Mouse (Mus musculus): ENCODE results near the gene Arl6ip4. TPM values are rescaled to one million over a fixed set of nuclear protein-coding genes. Genes with fewer than 3 reads are reported as not detected.

Gene Arl6ip4
- polyA plus RNA-seq, 1 experiment from 2014 or later = 105 TPM

DNA sequence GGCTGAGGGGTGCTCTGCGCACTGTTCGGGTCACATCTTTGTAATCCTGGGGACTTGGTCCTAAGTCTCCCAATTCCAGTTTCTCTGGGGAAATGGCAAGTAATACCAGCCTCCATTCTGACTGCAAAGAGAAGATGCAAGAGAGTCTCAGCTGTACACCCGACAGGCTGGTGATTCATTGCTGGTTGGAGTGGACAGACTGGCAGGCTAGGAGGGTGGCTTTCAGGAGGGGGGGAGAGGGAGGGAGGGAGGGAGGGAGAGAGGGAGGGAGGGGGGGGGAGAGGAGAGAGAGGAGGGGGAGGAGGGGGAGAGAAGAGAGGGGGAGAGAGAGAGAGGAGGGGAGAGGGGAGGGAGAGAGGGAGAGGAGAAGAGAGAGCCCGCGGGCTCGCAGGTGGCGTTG is 358 bp upstream of the Arl6ip4 start:
- Histone ChIP-seq H3K4me2 (replicated peaks; ENCODE audit: low read depth, low read length) (peak overlapping the region; percentile 97), H3K27ac (ENCODE audit: low read depth, low read length) (peak overlapping the region; percentile 85; the same call in 1 of the 2 replicates), H3K4me3 (ENCODE audit: low read length) (peak overlapping the region; percentile 98), H3K9me3 (ENCODE audit: control insufficient read depth, low read length) (no peaks in the 10 kb centered on the region), H3K9ac (ENCODE audit: low read depth, low read length) (peak overlapping the region; percentile 94), H3K36me3 (ENCODE audit: control insufficient read depth, insufficient read depth, low read length) (peaks cover 31% of the 10 kb centered on the region), H3K4me1 (ENCODE audit: control insufficient read depth, insufficient read depth, low read length) (peaks cover 24% of the 10 kb centered on the region), H3K27me3 (ENCODE audit: control insufficient read depth, insufficient read depth, low read length) (no peaks in the 10 kb centered on the region)
- ATAC-seq (ENCODE audit: low FRiP score, low TSS enrichment) = no peak
- 22% methylated on average over 7 of the region's 7 CpGs for WGBS

GRCm38 (mm10) chr5:124119204-124119603 is 3.3 kb downstream of the Arl6ip4 start:
- Histone ChIP-seq H3K9ac (ENCODE audit: low read depth, low read length) (no peak overlapping the region), H3K9me3 (ENCODE audit: control insufficient read depth, low read length) (no peaks in the 10 kb centered on the region), H3K4me1 (ENCODE audit: control insufficient read depth, insufficient read depth, low read length) (peaks cover 13% of the 10 kb centered on the region), H3K27ac (ENCODE audit: low read depth, low read length) (no peak overlapping the region), H3K27me3 (ENCODE audit: control insufficient read depth, insufficient read depth, low read length) (no peaks in the 10 kb centered on the region), H3K4me3 (ENCODE audit: low read length) (no peak overlapping the region), H3K36me3 (ENCODE audit: control insufficient read depth, insufficient read depth, low read length) (peaks cover 62% of the 10 kb centered on the region), H3K4me2 (replicated peaks; ENCODE audit: low read depth, low read length) (no peak overlapping the region)
- ATAC-seq (ENCODE audit: low FRiP score, low TSS enrichment) = no peak
- WGBS = 69% methylated on average over 5 of the region's 5 CpGs

GRCm38 (mm10) chr5:124122357-124122756 is 6.5 kb downstream of the Arl6ip4 start:
- Histone ChIP-seq H3K27me3 (ENCODE audit: control insufficient read depth, insufficient read depth, low read length) (no peaks in the 10 kb centered on the region), H3K36me3 (ENCODE audit: control insufficient read depth, insufficient read depth, low read length) (peaks cover 60% of the 10 kb centered on the region), H3K4me1 (ENCODE audit: control insufficient read depth, insufficient read depth, low read length) (peaks cover 3% of the 10 kb centered on the region), H3K9me3 (ENCODE audit: control insufficient read depth, low read length) (no peaks in the 10 kb centered on the region), H3K4me2 (replicated peaks; ENCODE audit: low read depth, low read length) (no peak overlapping the region), H3K4me3 (ENCODE audit: low read length) (no peak overlapping the region), H3K9ac (ENCODE audit: low read depth, low read length) (no peak overlapping the region), H3K27ac (ENCODE audit: low read depth, low read length) (no peak overlapping the region)
- ATAC-seq (ENCODE audit: low FRiP score, low TSS enrichment) = no peak
- whole genome bisulfite sequencing = 92% methylated on average over 18 of the region's 18 CpGs

DNA sequence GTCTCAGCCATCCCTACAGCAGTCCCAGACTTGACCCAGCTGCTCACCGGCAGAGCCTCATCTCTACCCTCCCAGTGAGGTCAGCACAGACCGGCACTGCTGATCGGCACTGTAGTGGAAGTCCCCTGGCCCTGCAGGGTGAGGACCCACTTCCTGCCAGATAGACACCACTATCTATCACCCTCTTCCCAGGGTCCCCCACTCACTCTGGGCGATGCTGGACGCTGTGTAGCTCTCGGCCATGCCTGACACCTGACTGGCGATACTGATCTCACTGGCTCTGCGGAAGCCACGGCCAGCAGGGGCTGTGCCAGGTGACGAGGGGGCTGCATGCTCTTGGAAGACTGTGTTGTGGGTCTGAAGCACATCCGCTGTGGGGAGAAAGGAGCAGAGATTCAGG is 9.2 kb downstream of the Arl6ip4 start:
- Histone ChIP-seq H3K9ac (ENCODE audit: low read depth, low read length) (no peak overlapping the region), H3K4me2 (replicated peaks; ENCODE audit: low read depth, low read length) (no peak overlapping the region), H3K27me3 (ENCODE audit: control insufficient read depth, insufficient read depth, low read length) (no peaks in the 10 kb centered on the region), H3K27ac (ENCODE audit: low read depth, low read length) (no peak overlapping the region), H3K9me3 (ENCODE audit: control insufficient read depth, low read length) (no peaks in the 10 kb centered on the region), H3K4me1 (ENCODE audit: control insufficient read depth, insufficient read depth, low read length) (no peaks in the 10 kb centered on the region), H3K4me3 (ENCODE audit: low read length) (no peak overlapping the region), H3K36me3 (ENCODE audit: control insufficient read depth, insufficient read depth, low read length) (peaks cover 55% of the 10 kb centered on the region)
- 90% methylated on average over 11 of the region's 11 CpGs for WGBS
- no peak for ATAC-seq (ENCODE audit: low FRiP score, low TSS enrichment)

- peaks cover 21% of the 10 kb centered on the region for H3K36me3 ChIP-seq (ENCODE audit: control insufficient read depth, insufficient read depth, low read length)
- no peak overlapping the region for H3K4me2 ChIP-seq (replicated peaks; ENCODE audit: low read depth, low read length)
- H3K4me1 ChIP-seq (ENCODE audit: control insufficient read depth, insufficient read depth, low read length) = no peaks in the 10 kb centered on the region
- WGBS = 80% methylated on average over 5 of the region's 5 CpGs
- no peak overlapping the region for H3K27ac ChIP-seq (ENCODE audit: low read depth, low read length)
- no peak overlapping the region for H3K4me3 ChIP-seq (ENCODE audit: low read length)
- no peaks in the 10 kb centered on the region for H3K27me3 ChIP-seq (ENCODE audit: control insufficient read depth, insufficient read depth, low read length)
- H3K9ac ChIP-seq (ENCODE audit: low read depth, low read length) = no peak overlapping the region
- ATAC-seq (ENCODE audit: low FRiP score, low TSS enrichment) = no peak
- H3K9me3 ChIP-seq (ENCODE audit: control insufficient read depth, low read length) = no peaks in the 10 kb centered on the region
Observed at GRCm38 (mm10) chr5:124134261-124134660, 18.4 kb downstream of the Arl6ip4 start.

DNA sequence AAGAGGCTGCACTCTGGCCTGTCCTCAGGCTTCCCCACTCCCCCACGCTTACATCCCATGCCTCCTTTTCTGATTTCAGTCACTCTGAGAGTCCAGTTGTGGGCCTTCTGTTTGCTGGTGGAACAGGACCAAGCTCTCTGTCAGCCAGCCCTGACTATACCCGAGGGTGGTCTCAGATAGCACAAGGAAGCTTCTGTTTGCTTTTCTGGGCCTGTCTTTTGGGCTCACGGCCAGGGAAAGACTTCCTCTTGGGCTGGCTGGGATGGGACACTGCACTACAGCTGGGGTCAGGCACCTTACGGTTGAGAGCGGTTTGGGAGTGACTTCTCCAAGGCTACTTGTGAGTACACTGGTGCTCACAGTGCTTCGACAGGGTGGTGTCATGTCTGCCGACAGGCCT is 22.2 kb downstream of the Arl6ip4 start:
- Histone ChIP-seq H3K4me2 (replicated peaks; ENCODE audit: low read depth, low read length) (no peak overlapping the region), H3K36me3 (ENCODE audit: control insufficient read depth, insufficient read depth, low read length) (peaks cover 12% of the 10 kb centered on the region), H3K4me1 (ENCODE audit: control insufficient read depth, insufficient read depth, low read length) (no peaks in the 10 kb centered on the region), H3K27ac (ENCODE audit: low read depth, low read length) (no peak overlapping the region), H3K27me3 (ENCODE audit: control insufficient read depth, insufficient read depth, low read length) (no peaks in the 10 kb centered on the region), H3K9me3 (ENCODE audit: control insufficient read depth, low read length) (no peaks in the 10 kb centered on the region), H3K4me3 (ENCODE audit: low read length) (no peak overlapping the region), H3K9ac (ENCODE audit: low read depth, low read length) (no peak overlapping the region)
- WGBS = 74% methylated on average over 7 of the region's 7 CpGs
- ATAC-seq (ENCODE audit: low FRiP score, low TSS enrichment) = no peak

- Histone ChIP-seq H3K4me2 (replicated peaks; ENCODE audit: low read depth, low read length) (no peak overlapping the region), H3K9ac (ENCODE audit: low read depth, low read length) (no peak overlapping the region), H3K27me3 (ENCODE audit: control insufficient read depth, insufficient read depth, low read length) (no peaks in the 10 kb centered on the region), H3K4me1 (ENCODE audit: control insufficient read depth, insufficient read depth, low read length) (no peaks in the 10 kb centered on the region), H3K9me3 (ENCODE audit: control insufficient read depth, low read length) (no peaks in the 10 kb centered on the region), H3K27ac (ENCODE audit: low read depth, low read length) (no peak overlapping the region), H3K4me3 (ENCODE audit: low read length) (no peak overlapping the region), H3K36me3 (ENCODE audit: control insufficient read depth, insufficient read depth, low read length) (peaks cover 4% of the 10 kb centered on the region; the same call in 1 of the 2 replicates)
- 45% methylated on average over 5 of the region's 5 CpGs for WGBS
- no peak for ATAC-seq (ENCODE audit: low FRiP score, low TSS enrichment)
Observed at GRCm38 (mm10) chr5:124149028-124149427, 33.1 kb downstream of the Arl6ip4 start.

DNA sequence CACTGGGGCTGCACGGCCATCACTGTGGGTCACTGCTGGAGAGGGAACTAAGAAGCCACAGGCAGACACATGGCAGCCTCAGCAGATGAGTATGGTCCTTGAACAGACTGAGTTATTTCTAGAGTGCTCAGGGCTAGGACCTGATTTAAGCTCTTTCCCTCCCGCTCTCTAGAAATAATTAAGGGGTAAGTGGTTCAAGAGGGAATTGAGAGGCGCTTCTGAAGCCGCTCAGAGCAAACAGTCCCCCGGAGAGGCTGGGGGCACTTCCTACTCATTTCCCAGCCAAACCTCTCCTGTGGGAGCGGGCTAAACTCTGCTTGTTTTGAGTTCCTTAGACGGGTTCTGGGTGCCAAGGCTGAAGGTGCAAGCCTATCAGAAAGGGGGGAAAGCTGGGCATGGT is 35.0 kb downstream of the Arl6ip4 start:
- H3K27me3 ChIP-seq (ENCODE audit: control insufficient read depth, insufficient read depth, low read length) = no peaks in the 10 kb centered on the region
- no peak overlapping the region for H3K27ac ChIP-seq (ENCODE audit: low read depth, low read length)
- ATAC-seq (ENCODE audit: low FRiP score, low TSS enrichment) = no peak
- H3K9ac ChIP-seq (ENCODE audit: low read depth, low read length) = no peak overlapping the region
- peaks cover 4% of the 10 kb centered on the region; the same call in 1 of the 2 replicates for H3K36me3 ChIP-seq (ENCODE audit: control insufficient read depth, insufficient read depth, low read length)
- H3K4me1 ChIP-seq (ENCODE audit: control insufficient read depth, insufficient read depth, low read length) = no peaks in the 10 kb centered on the region
- no peak overlapping the region for H3K4me2 ChIP-seq (replicated peaks; ENCODE audit: low read depth, low read length)
- H3K4me3 ChIP-seq (ENCODE audit: low read length) = no peak overlapping the region
- 87% methylated on average over 7 of the region's 7 CpGs for WGBS
- H3K9me3 ChIP-seq (ENCODE audit: control insufficient read depth, low read length) = no peaks in the 10 kb centered on the region

DNA sequence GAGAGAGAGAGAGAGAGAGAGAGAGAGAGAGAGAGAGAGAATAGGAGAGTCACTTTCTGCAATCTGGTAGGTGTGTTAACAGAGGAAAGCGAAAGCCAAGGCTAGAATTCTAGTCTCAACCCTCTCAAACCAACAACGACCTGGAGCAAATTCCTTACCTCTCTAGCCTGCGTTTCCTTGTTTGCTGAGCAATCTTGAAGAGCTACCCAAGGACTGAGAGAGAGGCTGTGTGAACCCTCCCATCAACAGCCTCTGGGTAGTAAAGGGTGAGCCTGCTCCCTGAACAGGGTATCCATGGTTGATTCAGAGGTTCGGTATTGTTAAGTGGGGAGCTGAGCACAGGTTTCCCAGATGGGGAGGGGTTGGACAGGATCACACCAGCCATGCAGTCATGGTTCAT is 36.8 kb downstream of the Arl6ip4 start:
- H3K4me3 ChIP-seq (ENCODE audit: low read length) = no peak overlapping the region
- ATAC-seq (ENCODE audit: low FRiP score, low TSS enrichment) = no peak
- H3K36me3 ChIP-seq (ENCODE audit: control insufficient read depth, insufficient read depth, low read length) = peaks cover 4% of the 10 kb centered on the region; the same call in 1 of the 2 replicates
- H3K27ac ChIP-seq (ENCODE audit: low read depth, low read length) = no peak overlapping the region
- H3K4me1 ChIP-seq (ENCODE audit: control insufficient read depth, insufficient read depth, low read length) = no peaks in the 10 kb centered on the region
- no peak overlapping the region for H3K9ac ChIP-seq (ENCODE audit: low read depth, low read length)
- H3K9me3 ChIP-seq (ENCODE audit: control insufficient read depth, low read length) = no peaks in the 10 kb centered on the region
- 82% methylated on average over 4 of the region's 4 CpGs for WGBS
- H3K4me2 ChIP-seq (replicated peaks; ENCODE audit: low read depth, low read length) = no peak overlapping the region
- H3K27me3 ChIP-seq (ENCODE audit: control insufficient read depth, insufficient read depth, low read length) = no peaks in the 10 kb centered on the region
